Mouse (Mus musculus) C2C12 (cell line): ENCODE data around the gene Lamp5. TPM values are rescaled to one million over a fixed set of nuclear protein-coding genes. Genes with fewer than 3 reads are reported as not detected.

ENCODE experiments used
- H3K27me3 ChIP-seq: one replicate; pipeline ENCODE4 v1.6.1; 2011; ENCODE audit not compliant: control insufficient read depth, insufficient read depth, insufficient read length
- H3K36me3 ChIP-seq: one replicate; pipeline ENCODE4 v1.6.1; 2011; ENCODE audit not compliant: control insufficient read depth, insufficient read depth
- H3K4me3 ChIP-seq: one replicate; pipeline ENCODE4 v1.5.1; 2011; ENCODE audit warnings: mild to moderate bottlenecking, control low read depth; ENCODE audit not compliant: poor library complexity, insufficient read depth, severe bottlenecking
- H3K79me2 ChIP-seq: one replicate; pipeline ENCODE4 v1.6.1; 2011; ENCODE audit not compliant: control insufficient read depth, insufficient read depth
- H3K79me3 ChIP-seq: one replicate; pipeline ENCODE4 v1.6.1; 2011; ENCODE audit warnings: low read depth, control low read depth
- H3ac ChIP-seq: one replicate; pipeline ENCODE3; 2011; ENCODE audit warnings: low read depth; ENCODE audit not compliant: control insufficient read depth, insufficient read length
- CEBPB ChIP-seq: IDR thresholded peaks from one replicate; pipeline ENCODE4 v1.6.1; 2011; ENCODE audit warnings: low read depth, mild to moderate bottlenecking, control low read depth, moderate library complexity
- CTCF ChIP-seq: IDR thresholded peaks from one replicate; pipeline ENCODE4 v1.5.1; 2011; ENCODE audit not compliant: control insufficient read depth, insufficient read depth, insufficient read length
- FOSL1 ChIP-seq: IDR thresholded peaks from one replicate; pipeline ENCODE4 v1.8.0; 2011; ENCODE audit warnings: mild to moderate bottlenecking, low read length; ENCODE audit not compliant: poor library complexity, insufficient read depth, severe bottlenecking
- MAX ChIP-seq: IDR thresholded peaks from one replicate; pipeline ENCODE4 v1.6.1; 2011; ENCODE audit warnings: mild to moderate bottlenecking, control low read depth
- MYOD1 ChIP-seq: IDR thresholded peaks from one replicate; pipeline ENCODE4 v1.6.1; 2011; ENCODE audit warnings: low read depth; ENCODE audit not compliant: control insufficient read depth, insufficient read length
- MYOG ChIP-seq: IDR thresholded peaks from one replicate; pipeline ENCODE4 v1.6.1; 2011; ENCODE audit not compliant: control insufficient read depth, insufficient read length; ENCODE audit errors: extremely low read depth
- USF1 ChIP-seq: IDR thresholded peaks from one replicate; pipeline ENCODE4 v1.6.1; 2011; ENCODE audit warnings: low read depth, mild to moderate bottlenecking, control low read depth, moderate library complexity
- polyA plus RNA-seq: library from polyadenylated mRNA; unstranded; fragments of >200 nt; fragmentation: generic; extraction: Trizol; gene quantifications from one replicate; pipeline ENCODE4 v1.2.1, GENCODE M21; 2012; ENCODE audit warnings: missing spikeins

Lamp5 gene
- polyA plus RNA-seq, 1 experiment, result not detected

GRCm38 (mm10) chr2:136050793-136051615 is 1.0 kb upstream of the Lamp5 start:
- Histone ChIP-seq H3K36me3 (no peaks in the 10 kb centered on the region), H3ac (no peak overlapping the region), H3K79me2 (no peaks in the 10 kb centered on the region), H3K4me3 (no peak overlapping the region), H3K27me3 (peaks cover 10% of the 10 kb centered on the region), H3K79me3 (no peaks in the 10 kb centered on the region)
- no peak for TF ChIP-seq MYOD1
- no peak for TF ChIP-seq CEBPB
- no peak for TF ChIP-seq USF1
- no peak for TF ChIP-seq CTCF
- no peak for TF ChIP-seq FOSL1
- no peak for TF ChIP-seq MAX
- no peak for TF ChIP-seq MYOG

DNA sequence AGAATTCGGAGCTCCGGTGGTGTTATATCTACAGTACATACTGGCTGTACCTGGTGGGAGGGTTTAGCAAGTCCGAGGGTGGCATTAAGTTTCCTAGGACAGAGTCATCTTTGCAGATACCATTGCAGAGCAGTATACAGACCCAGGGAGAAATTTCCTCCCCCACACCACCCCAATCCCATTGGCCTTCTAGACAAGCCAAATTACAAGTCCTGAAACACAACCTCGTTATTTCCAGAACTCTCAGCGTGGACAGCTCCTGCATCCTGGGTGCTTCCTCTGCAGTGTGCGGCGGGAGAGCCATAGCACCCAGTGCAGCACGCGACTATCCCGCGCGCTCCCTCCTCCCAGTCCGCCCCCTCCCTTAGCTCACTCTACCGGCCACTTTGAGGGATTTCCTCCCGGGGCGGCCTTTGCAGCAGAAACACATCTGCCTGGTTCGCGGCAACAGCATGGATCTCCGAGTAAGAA is 5.9 kb downstream of the Lamp5 start:
- no peaks in the 10 kb centered on the region for H3K36me3 ChIP-seq
- no peak overlapping the region for H3ac ChIP-seq
- H3K79me3 ChIP-seq, result no peaks in the 10 kb centered on the region
- H3K27me3 ChIP-seq, result peaks cover 10% of the 10 kb centered on the region
- H3K4me3 ChIP-seq, result no peak overlapping the region
- TF ChIP-seq USF1 (no peak), MYOD1 (no peak), CEBPB (no peak), FOSL1 (no peak), CTCF (no peak), MAX (no peak), MYOG (no peak)
- H3K79me2 ChIP-seq, result no peaks in the 10 kb centered on the region

- TF ChIP-seq CTCF (no peak), CEBPB (no peak), USF1 (no peak), MYOG (no peak), MYOD1 (no peak), FOSL1 (no peak), MAX (no peak)
- H3K27me3 ChIP-seq, result peaks cover 10% of the 10 kb centered on the region
- H3K36me3 ChIP-seq, result no peaks in the 10 kb centered on the region
- H3K4me3 ChIP-seq, result no peak overlapping the region
- no peaks in the 10 kb centered on the region for H3K79me3 ChIP-seq
- H3ac ChIP-seq, result no peak overlapping the region
- no peaks in the 10 kb centered on the region for H3K79me2 ChIP-seq
Observed at GRCm38 (mm10) chr2:136058398-136058797, 6.4 kb downstream of the Lamp5 start.

GRCm38 (mm10) chr2:136059029-136059669 is 7.1 kb downstream of the Lamp5 start:
- TF ChIP-seq FOSL1, result no peak
- no peak for TF ChIP-seq CEBPB
- no peak for TF ChIP-seq MYOD1
- no peak for TF ChIP-seq MAX
- no peak for TF ChIP-seq MYOG
- TF ChIP-seq USF1, result no peak
- no peak for TF ChIP-seq CTCF
- Histone ChIP-seq H3ac (no peak overlapping the region), H3K4me3 (no peak overlapping the region), H3K79me2 (no peaks in the 10 kb centered on the region), H3K36me3 (no peaks in the 10 kb centered on the region), H3K27me3 (peaks cover 10% of the 10 kb centered on the region), H3K79me3 (no peaks in the 10 kb centered on the region)

DNA sequence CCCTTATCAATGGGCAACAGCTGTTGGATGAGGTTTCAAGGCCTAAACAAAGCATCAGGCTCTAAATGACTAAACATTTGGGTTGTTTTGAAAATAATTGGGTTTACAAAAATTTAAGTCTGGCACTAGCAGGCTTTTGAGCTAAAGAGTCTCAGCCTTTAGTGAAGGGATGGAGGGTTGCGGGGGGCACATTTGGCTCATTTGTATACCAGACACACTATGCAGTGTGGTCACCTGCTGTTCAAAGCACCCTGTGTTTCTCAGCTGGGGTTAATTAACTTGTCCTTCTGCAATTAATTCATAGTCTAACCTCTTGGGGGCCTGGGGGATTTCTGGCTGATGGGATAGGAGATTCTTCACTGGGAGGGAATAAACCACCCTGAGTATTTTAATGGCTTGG is 12.3 kb downstream of the Lamp5 start:
- Histone ChIP-seq H3K27me3 (peaks cover 7% of the 10 kb centered on the region), H3K4me3 (no peak overlapping the region), H3K79me2 (no peaks in the 10 kb centered on the region), H3K36me3 (no peaks in the 10 kb centered on the region), H3ac (no peak overlapping the region), H3K79me3 (no peaks in the 10 kb centered on the region)
- no peak for TF ChIP-seq FOSL1
- no peak for TF ChIP-seq USF1
- TF ChIP-seq CTCF, result no peak
- no peak for TF ChIP-seq MYOD1
- TF ChIP-seq CEBPB, result no peak
- no peak for TF ChIP-seq MYOG
- TF ChIP-seq MAX, result no peak

DNA sequence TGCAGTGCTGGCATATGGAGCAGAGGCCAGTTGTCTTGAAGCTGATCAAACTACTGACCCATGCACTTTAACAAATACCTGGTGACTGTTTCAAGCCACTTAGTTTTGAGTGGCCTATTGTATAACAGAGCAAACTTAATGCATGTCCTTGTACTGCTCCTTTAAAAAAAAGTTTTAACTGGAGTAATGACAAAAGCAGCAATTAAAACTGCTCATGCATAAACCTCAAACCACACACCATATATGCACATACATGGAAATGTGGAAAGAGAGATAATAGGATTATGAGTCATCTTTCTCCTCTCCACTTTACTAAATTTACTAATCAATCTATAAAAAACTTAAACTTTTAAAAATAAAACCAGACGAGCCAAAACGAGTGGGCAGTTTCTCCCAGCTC is 43.9 kb downstream of the Lamp5 start:
- H3K79me2 ChIP-seq, result no peaks in the 10 kb centered on the region
- H3K27me3 ChIP-seq, result no peaks in the 10 kb centered on the region
- no peak overlapping the region for H3K4me3 ChIP-seq
- TF ChIP-seq MAX (no peak), MYOD1 (no peak), CEBPB (no peak)
- no peak overlapping the region for H3ac ChIP-seq
- no peaks in the 10 kb centered on the region for H3K36me3 ChIP-seq
- no peaks in the 10 kb centered on the region for H3K79me3 ChIP-seq
